Mouse (Mus musculus): Measurements from ENCODE around the gene Chrna5.
A peak's percentile ranks its signal among the peaks of the same experiment; 100 is the strongest.
"Not testable (repeated sequence)": the region's sequence is repeated elsewhere in the genome, so short reads cannot be mapped to it uniquely, and the experiment has no call there.

Chrna5 gene

GRCm38 (mm10) chr9:54980674-54981073, at the start of gene Chrna5:
Chrna5 (plus strand) TSS chr9:54980880.
- no peak for DNase-seq (ENCODE audit: low spot score in 2 of 2)

DNA sequence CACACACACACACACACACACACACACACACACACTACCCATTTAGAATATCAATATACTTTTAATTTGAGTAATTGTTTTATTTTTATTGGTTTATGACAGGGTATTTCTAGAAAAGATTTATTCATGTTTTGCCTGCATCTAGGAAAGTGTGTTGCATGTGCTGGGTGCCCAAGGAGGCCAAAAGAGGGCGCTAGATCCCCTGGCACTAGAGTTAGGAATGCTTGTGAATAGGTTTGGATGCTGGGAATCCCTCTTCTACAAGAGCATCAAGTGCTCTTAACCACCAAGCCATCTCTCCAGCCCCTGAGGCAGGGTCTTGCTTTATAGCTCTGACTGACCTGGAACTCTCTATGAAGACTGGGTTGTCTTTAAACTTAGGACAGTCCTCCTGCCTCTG, 48.9 kb upstream of the Chrna5 start:
- DNase-seq (ENCODE audit: low spot score in 2 of 2) = no peak

GRCm38 (mm10) chr9:54932379-54932778, 48.3 kb upstream of the Chrna5 start:
- DNase-seq (ENCODE audit: low spot score in 2 of 2) = no peak

DNA sequence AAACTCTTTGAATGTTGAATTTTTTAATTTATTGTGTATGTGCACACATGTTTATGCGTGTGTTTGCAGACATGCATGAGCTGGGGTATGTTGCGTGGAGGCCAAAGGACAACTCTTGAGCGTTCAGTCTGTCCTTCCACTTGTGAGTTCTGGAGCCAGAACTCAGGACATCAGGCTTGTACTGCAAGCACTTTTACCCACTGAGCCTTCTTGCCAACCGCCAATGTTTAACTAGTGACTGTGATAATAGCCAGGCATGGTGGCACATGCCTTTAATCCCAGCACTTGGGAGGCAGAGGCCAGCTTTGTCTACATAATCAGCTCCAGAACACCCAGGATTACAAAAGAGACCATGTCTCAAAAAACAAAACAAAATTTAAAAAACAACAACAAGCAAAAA, 38.6 kb upstream of the Chrna5 start:
- DNase-seq (ENCODE audit: low spot score in 2 of 2) = no peak

GRCm38 (mm10) chr9:54944467-54944866, 36.2 kb upstream of the Chrna5 start:
- DNase-seq (ENCODE audit: low spot score in 2 of 2) = no peak

DNA sequence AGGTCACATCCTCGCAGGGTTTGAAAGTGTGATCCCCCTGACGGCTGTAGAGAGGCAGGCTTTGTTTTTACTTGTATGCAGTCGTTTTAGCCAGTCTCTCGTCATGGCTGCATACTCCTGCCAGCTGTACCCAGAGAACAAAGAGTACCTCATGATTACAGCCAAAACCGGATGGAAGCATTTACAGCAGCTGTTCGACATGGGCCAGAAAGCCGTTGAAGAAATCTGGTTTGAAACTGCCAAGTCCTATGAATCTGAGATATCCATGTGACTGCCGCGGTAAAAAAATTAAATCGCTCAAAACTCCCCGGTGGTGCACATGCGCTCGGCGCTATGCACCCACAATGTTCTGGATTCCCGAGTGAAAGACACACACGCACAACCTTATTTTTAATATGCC, 34.4 kb upstream of the Chrna5 start:
- DNase-seq (ENCODE audit: low spot score in 2 of 2) = no peak

- no peak for DNase-seq (ENCODE audit: low spot score in 2 of 2)
Measured at GRCm38 (mm10) chr9:54949465-54949864, 31.2 kb upstream of the Chrna5 start.

- DNase-seq (ENCODE audit: low spot score in 2 of 2) = not testable (repeated sequence)
Measured at GRCm38 (mm10) chr9:54950162-54950561, 30.5 kb upstream of the Chrna5 start.

DNA sequence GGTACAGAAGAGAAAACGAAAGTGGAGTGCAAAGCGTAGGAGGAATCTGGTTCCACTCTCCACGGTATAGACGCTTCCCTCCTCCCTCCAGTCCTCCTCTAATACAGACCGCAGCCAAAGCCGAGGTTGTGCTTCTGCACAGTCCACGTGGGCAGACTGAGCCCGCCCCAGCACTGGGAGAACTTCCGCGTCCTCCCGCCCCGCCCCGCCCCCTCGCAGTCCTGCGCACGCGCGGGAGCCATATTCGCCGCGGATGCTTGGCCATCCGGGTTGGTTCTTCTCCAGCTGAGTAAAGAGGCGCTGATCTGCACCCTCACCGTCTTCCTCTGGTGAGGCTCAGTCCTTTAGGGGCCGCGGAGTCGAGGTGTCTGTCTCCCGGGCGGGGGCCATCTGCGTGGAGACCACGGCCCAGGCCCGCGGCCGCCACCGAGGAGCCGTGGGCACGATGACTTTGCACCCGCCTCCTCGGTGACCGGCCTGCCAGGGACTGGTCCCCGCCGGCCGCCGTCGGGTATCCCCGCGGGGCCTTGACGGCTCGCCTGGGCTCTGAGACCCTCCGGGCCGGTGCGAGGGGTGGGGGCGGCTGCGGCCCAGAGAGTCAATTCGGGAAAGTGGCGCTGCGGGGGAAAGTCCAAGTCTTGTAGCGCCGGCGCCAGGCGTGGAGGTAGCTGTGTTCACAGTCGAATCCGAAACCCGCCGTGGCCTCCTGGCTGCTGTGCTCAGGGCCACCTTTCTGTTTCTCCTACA, 29.9 kb upstream of the Chrna5 start, which contains the start of the genes Psma4 and AY074887:
TSS of gene Psma4 (plus strand) at position 216 of the 747 bp plus-strand sequence.
TSS of gene AY074887 (minus strand) at position 424 of the 747 bp plus-strand sequence.
- DNase-seq (ENCODE audit: low spot score in 2 of 2) = peak; percentile 91 to 92

- DNase-seq (ENCODE audit: low spot score in 2 of 2) = no peak
Measured at GRCm38 (mm10) chr9:54961059-54961458, 19.6 kb upstream of the Chrna5 start.

DNA sequence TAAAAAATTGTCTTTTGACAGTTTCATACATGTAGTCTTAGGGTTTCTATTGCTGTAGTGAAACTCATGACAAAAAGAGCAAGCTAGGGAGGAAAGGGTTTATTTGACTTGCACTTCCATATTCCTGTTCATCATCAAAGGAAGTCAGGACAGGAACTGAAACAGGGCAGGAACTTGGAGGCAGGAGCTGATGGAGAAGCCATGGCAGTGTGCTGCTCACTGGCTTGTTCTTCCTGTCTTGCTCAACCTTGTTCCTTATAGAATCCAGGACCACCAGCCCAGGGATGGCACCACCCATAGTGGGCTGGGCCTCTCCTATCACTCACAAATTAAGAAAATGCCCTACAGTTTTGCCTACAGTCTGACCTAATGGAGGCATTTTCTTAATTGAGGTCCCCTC, 17.0 kb upstream of the Chrna5 start:
- DNase-seq (ENCODE audit: low spot score in 2 of 2) = no peak

GRCm38 (mm10) chr9:54969972-54970637, 10.6 kb upstream of the Chrna5 start:
- no peak for DNase-seq (ENCODE audit: low spot score in 2 of 2)

DNA sequence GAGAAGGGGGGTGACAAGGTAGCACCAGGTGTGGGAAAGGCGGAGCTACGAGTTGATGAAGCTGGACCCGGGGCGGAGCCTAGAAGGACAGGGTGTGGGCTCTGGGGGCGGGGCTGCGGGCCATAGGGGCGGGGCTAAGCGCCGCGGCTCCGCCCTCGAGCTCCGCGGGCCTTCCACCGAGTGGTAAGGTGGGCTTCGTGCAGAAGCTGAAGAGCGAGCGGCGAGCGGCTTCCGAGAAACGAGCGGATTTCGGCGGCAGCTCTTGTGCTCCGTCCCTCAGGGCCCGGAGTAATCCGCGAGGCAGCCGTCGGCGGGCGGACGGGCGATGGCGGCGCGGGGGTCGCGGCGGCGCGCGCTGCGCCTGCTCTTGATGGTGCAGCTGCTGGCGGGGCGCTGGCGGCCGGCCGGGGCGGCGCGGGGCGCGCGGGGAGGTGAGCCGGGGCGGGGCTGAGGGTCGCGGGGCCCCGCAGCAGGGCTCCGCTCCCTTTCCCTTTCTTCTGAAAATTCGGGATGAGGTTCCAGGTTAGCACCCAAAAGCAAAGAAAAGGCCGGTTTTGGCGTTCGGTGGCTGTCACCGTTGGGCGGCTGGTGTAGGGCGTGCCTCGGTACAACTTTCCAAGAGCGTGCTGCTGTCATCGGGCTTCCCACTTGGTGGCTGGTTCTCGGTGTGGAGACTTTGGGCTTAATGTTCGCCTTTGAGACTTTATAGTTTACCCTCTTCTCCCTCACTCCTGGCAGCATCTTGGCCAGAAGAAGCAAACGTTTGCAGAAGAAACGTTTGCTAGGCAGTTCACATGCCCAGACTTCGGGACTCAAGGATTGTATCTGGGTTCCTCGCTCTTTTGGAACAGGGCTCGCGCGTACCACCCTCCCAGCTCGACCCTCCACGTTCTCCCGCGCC, 861 bp downstream of the Chrna5 start:
- peak in 1 of 2 experiments; percentile 4 for DNase-seq (ENCODE audit: low spot score in 2 of 2)

GRCm38 (mm10) chr9:54982401-54982800, 1.7 kb downstream of the Chrna5 start:
- no peak for DNase-seq (ENCODE audit: low spot score in 2 of 2)

GRCm38 (mm10) chr9:54990362-54990761, 9.7 kb downstream of the Chrna5 start:
- DNase-seq (ENCODE audit: low spot score in 2 of 2) = no peak

- DNase-seq (ENCODE audit: low spot score in 2 of 2) = no peak
Measured at GRCm38 (mm10) chr9:54994381-54994780, 13.7 kb downstream of the Chrna5 start.

- DNase-seq (ENCODE audit: low spot score in 2 of 2) = no peak
Measured at GRCm38 (mm10) chr9:54995645-54996044, 15.0 kb downstream of the Chrna5 start.

DNA sequence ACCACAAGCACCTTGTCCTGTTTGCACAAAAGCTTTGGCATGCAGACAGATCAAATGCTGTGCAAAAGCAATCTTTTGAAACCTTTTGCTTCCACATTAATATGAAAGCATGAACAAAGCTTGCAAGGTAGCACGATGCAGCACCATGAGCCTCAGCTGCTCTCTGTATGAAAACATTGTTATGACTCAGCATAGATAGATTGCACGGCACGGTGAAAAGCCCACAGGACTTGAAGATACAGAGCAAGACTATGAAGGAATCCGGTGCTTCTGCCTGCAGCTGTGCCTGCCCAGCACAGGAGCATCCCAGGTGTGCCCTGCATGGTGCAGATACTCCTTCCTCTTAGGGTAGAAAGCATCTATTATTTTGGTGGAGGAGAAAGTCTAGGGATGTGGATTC, 22.9 kb downstream of the Chrna5 start:
- DNase-seq (ENCODE audit: low spot score in 2 of 2) = no peak

- no peak for DNase-seq (ENCODE audit: low spot score in 2 of 2)
Measured at GRCm38 (mm10) chr9:55009692-55010091, 29.0 kb downstream of the Chrna5 start.

- no peak for DNase-seq (ENCODE audit: low spot score in 2 of 2)
Measured at GRCm38 (mm10) chr9:55010588-55011350, 30.1 kb downstream of the Chrna5 start.

DNA sequence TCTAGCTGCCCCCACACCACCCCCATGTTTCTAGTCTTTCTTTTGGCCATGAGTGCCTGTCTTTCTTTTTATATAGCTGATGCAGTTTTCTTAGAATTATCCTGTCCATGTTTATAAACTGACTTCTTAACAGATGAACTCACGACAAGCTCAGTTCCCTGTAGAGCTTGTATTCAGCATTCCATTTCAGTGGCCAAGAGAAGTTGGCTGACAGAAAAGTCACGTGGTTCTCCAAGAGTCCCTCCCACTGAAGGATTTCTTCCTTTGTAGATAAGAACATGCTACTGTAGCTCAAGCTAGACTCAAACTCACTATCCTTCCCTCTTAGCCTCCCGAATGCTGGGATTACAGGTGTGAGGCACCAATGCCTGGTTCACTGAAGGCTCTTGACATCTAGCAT, 36.2 kb downstream of the Chrna5 start:
- no peak for DNase-seq (ENCODE audit: low spot score in 2 of 2)

Measured in spleen, postnatal 36 days (tissue).